Mouse (Mus musculus): ENCODE measurements around the gene Mospd3. TPM values are rescaled to one million over a fixed set of nuclear protein-coding genes. Genes with fewer than 3 reads are reported as not detected.

Gene Mospd3
- polyA plus RNA-seq, 1 experiment from 2014 or later = 16.0 TPM

DNA sequence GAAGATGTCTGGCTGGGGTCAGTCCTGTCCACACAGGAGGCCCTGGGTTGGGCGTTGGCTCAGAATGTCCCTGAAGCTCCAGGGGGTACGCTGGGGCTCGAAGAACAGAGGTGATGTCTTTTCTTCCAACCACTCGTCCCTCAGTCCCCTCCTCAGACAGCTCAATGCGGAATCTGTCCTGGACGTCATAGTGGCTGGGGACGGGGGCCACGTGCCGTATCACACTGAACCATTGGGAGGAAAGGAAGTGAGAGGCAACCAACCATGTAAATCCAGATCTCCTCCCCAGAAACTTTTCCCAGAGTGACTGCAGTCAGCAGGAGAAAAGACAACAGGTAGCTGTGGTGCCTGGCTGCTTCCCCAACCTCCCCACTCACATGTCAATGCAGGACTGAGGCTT lies 1.3 kb downstream of the Mospd3 start:
- Histone ChIP-seq H3K27me3 (ENCODE audit: control insufficient read depth, insufficient read depth, low read length) (no peaks in the 10 kb centered on the region), H3K4me3 (ENCODE audit: low read depth, low read length) (peak overlapping the region; percentile 80), H3K27ac (ENCODE audit: low read depth, low read length) (peak overlapping the region; percentile 22; the same call in 1 of the 2 replicates), H3K4me1 (ENCODE audit: control insufficient read depth, insufficient read depth, low read length) (peaks cover 11% of the 10 kb centered on the region), H3K4me2 (peak overlapping the region; percentile 98), H3K9me3 (replicated peaks; ENCODE audit: control insufficient read depth, low read length) (no peaks in the 10 kb centered on the region), H3K9ac (ENCODE audit: low read depth, low read length) (peak overlapping the region; percentile 87), H3K36me3 (ENCODE audit: control insufficient read depth, insufficient read depth, low read length) (peaks cover 2% of the 10 kb centered on the region)
- ATAC-seq (replicated peaks; ENCODE audit: insufficient number of reproducible peaks, low FRiP score, low TSS enrichment) = no peak
- 68% methylated on average over 9 of the region's 9 CpGs for WGBS (ENCODE audit: insufficient replicate concordance)

DNA sequence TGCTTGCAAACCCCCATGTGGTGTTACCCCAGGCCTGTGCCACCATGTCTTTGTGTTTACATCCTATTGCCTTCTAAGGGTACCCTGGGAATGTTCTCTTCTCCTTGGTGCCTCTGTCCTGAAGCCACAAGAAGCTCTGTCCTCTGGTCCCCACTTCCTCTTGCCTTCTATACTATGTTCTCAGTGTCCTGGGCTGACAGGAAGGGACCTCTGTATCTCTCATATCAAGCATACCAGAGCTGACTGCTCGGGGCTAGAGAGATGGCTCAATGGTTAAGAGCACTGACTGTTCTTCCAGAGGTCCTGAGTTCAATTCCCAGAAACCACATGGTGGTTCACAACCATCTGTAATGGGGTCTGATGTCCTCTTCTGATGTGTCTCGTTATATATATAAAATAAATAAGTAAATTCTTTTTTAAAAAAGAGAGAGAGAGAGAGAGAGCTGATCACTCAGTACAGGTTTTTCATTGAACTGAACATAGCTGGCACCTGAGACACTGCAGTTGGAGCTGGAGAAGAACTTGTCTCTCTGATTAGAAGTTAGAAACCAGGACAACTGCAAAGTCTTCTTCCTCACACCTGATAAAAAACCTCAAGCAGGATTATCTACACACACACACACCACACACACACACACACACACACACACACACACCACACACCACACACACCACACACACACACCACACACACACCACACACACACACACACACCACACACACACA lies 2.6 kb downstream of the Mospd3 start:
- Histone ChIP-seq H3K9me3 (replicated peaks; ENCODE audit: control insufficient read depth, low read length) (no peaks in the 10 kb centered on the region), H3K27ac (ENCODE audit: low read depth, low read length) (no peak overlapping the region), H3K27me3 (ENCODE audit: control insufficient read depth, insufficient read depth, low read length) (no peaks in the 10 kb centered on the region), H3K9ac (ENCODE audit: low read depth, low read length) (no peak overlapping the region), H3K4me3 (ENCODE audit: low read depth, low read length) (no peak overlapping the region), H3K4me2 (no peak overlapping the region), H3K4me1 (ENCODE audit: control insufficient read depth, insufficient read depth, low read length) (peaks cover 11% of the 10 kb centered on the region), H3K36me3 (ENCODE audit: control insufficient read depth, insufficient read depth, low read length) (peaks cover 2% of the 10 kb centered on the region)
- 73% methylated on average over 2 of the region's 2 CpGs for WGBS (ENCODE audit: insufficient replicate concordance)
- no peak for ATAC-seq (replicated peaks; ENCODE audit: insufficient number of reproducible peaks, low FRiP score, low TSS enrichment)

DNA sequence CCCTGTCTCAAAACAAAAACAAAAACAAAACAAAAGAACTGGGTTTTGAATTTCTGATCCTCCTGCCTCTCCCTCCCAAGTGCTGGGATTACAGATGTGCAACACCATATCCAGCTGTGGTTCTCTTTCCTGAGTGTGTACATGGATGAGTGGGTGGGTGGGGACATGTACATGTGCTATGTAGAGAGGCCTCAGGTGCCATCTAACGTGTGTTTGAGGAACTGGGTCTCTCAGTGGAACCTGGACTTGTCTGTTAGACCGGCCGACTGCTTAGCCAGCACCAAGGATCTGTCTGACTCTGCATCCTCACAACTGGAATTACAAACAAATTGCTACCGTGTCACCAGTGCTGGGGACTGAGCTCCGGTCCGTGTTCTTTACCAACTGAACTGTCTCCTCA lies 3.2 kb downstream of the Mospd3 start:
- Histone ChIP-seq H3K27ac (ENCODE audit: low read depth, low read length) (no peak overlapping the region), H3K9me3 (replicated peaks; ENCODE audit: control insufficient read depth, low read length) (no peaks in the 10 kb centered on the region), H3K9ac (ENCODE audit: low read depth, low read length) (no peak overlapping the region), H3K4me2 (no peak overlapping the region), H3K36me3 (ENCODE audit: control insufficient read depth, insufficient read depth, low read length) (peaks cover 2% of the 10 kb centered on the region), H3K27me3 (ENCODE audit: control insufficient read depth, insufficient read depth, low read length) (no peaks in the 10 kb centered on the region), H3K4me1 (ENCODE audit: control insufficient read depth, insufficient read depth, low read length) (peaks cover 11% of the 10 kb centered on the region), H3K4me3 (ENCODE audit: low read depth, low read length) (no peak overlapping the region)
- ATAC-seq (replicated peaks; ENCODE audit: insufficient number of reproducible peaks, low FRiP score, low TSS enrichment) = no peak
- WGBS (ENCODE audit: insufficient replicate concordance) = 93% methylated on average over 6 of the region's 6 CpGs

DNA sequence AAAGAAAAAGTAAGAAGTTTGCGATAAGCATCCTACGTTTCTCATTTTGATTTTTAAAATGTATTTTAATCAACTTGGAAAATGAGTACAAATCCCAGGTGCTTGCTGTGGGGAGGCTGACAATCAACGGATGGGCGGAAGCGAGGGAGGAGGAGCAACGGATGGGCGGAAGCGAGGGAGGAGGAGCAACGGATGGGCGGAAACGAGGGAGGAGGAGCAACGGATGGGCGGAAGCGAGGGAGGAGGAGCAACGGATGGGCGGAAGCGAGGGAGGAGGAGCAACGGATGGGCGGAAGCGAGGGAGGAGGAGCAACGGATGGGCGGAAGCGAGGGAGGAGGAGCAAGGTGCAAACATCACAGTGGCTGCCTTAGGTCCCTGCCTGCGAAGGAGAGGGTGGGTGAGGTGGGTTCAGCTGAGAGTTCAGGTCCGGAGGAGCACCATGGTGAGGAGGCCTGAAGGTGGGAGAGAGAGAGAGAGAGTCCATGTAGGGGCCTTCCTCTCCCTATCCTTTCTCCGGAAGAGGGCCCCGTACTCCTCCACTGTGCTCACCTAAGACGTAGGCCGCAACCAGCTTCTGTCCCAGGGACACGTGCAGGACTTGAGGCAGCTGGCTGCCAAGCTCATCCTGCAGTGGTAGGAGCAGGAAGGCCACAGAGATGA lies 4.1 kb downstream of the Mospd3 start:
- H3K4me2 ChIP-seq = peak overlapping the region; percentile 46
- no peak overlapping the region for H3K27ac ChIP-seq (ENCODE audit: low read depth, low read length)
- H3K27me3 ChIP-seq (ENCODE audit: control insufficient read depth, insufficient read depth, low read length) = no peaks in the 10 kb centered on the region
- H3K9me3 ChIP-seq (replicated peaks; ENCODE audit: control insufficient read depth, low read length) = no peaks in the 10 kb centered on the region
- H3K4me3 ChIP-seq (ENCODE audit: low read depth, low read length) = peak overlapping the region; percentile 10; the same call in 1 of the 2 replicates
- ATAC-seq (replicated peaks; ENCODE audit: insufficient number of reproducible peaks, low FRiP score, low TSS enrichment) = no peak
- peaks cover 7% of the 10 kb centered on the region for H3K4me1 ChIP-seq (ENCODE audit: control insufficient read depth, insufficient read depth, low read length)
- peaks cover 2% of the 10 kb centered on the region for H3K36me3 ChIP-seq (ENCODE audit: control insufficient read depth, insufficient read depth, low read length)
- H3K9ac ChIP-seq (ENCODE audit: low read depth, low read length) = peak overlapping the region; percentile 34; the same call in 1 of the 2 replicates
- WGBS (ENCODE audit: insufficient replicate concordance) = 24% methylated on average over 30 of the region's 30 CpGs

DNA sequence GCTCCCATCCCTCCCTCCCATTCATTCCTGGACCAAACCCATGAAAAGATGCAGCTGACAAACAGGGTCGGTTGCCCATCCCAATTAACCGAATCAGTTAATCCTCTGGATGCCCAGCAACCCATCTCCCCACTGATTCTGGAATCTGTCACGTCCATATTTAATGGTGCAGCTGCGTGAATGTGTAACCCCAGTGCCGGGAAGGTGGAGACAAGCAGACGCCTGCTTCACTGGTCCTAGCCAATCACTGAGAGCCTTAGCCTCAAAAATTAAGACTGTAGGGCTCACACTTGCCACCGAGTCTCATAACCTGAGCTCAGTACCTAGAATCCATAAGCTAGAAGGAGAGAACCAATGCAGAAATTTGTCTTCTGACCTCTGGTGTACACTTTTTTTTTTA lies 4.9 kb downstream of the Mospd3 start:
- ATAC-seq (replicated peaks; ENCODE audit: insufficient number of reproducible peaks, low FRiP score, low TSS enrichment) = no peak
- WGBS (ENCODE audit: insufficient replicate concordance) = 75% methylated on average over 7 of the region's 7 CpGs

DNA sequence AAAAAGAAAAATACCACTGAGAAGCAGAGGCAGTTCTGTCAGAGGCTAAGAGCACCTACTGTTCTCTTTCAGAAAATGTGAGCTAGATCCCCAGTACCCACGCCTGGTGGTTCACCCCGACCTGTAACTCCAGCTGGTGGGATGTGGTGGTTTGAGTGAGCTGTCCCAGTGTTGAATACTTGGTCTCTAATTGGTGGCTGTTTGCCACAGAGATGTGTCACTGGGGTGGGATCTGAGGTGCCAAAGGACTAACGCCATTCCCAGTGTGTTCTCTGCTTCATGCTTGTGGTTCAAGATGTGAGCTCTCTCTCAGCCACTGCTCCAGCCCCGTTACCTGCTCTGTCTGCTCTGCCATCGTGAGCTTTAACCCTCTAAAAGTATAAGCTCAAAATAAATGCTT lies 10.4 kb downstream of the Mospd3 start:
- no peak overlapping the region for H3K4me2 ChIP-seq
- no peak overlapping the region for H3K27ac ChIP-seq (ENCODE audit: low read depth, low read length)
- no peaks in the 10 kb centered on the region; the same call in 1 of the 2 replicates for H3K36me3 ChIP-seq (ENCODE audit: control insufficient read depth, insufficient read depth, low read length)
- H3K27me3 ChIP-seq (ENCODE audit: control insufficient read depth, insufficient read depth, low read length) = no peaks in the 10 kb centered on the region
- WGBS (ENCODE audit: insufficient replicate concordance) = 74% methylated on average over 5 of the region's 5 CpGs
- H3K9ac ChIP-seq (ENCODE audit: low read depth, low read length) = no peak overlapping the region
- no peak overlapping the region for H3K4me3 ChIP-seq (ENCODE audit: low read depth, low read length)
- no peak for ATAC-seq (replicated peaks; ENCODE audit: insufficient number of reproducible peaks, low FRiP score, low TSS enrichment)
- no peaks in the 10 kb centered on the region for H3K4me1 ChIP-seq (ENCODE audit: control insufficient read depth, insufficient read depth, low read length)
- H3K9me3 ChIP-seq (replicated peaks; ENCODE audit: control insufficient read depth, low read length) = no peaks in the 10 kb centered on the region

More for the DNA sequence above, 4.9 kb downstream of the Mospd3 start:
- no peak overlapping the region for H3K4me2 ChIP-seq
- peaks cover 2% of the 10 kb centered on the region for H3K36me3 ChIP-seq (ENCODE audit: control insufficient read depth, insufficient read depth, low read length)
- H3K9ac ChIP-seq (ENCODE audit: low read depth, low read length) = no peak overlapping the region
- H3K4me1 ChIP-seq (ENCODE audit: control insufficient read depth, insufficient read depth, low read length) = peaks cover 7% of the 10 kb centered on the region
- no peak overlapping the region for H3K27ac ChIP-seq (ENCODE audit: low read depth, low read length)
- H3K27me3 ChIP-seq (ENCODE audit: control insufficient read depth, insufficient read depth, low read length) = no peaks in the 10 kb centered on the region
- no peak overlapping the region for H3K4me3 ChIP-seq (ENCODE audit: low read depth, low read length)
- no peaks in the 10 kb centered on the region for H3K9me3 ChIP-seq (replicated peaks; ENCODE audit: control insufficient read depth, low read length)

DNA sequence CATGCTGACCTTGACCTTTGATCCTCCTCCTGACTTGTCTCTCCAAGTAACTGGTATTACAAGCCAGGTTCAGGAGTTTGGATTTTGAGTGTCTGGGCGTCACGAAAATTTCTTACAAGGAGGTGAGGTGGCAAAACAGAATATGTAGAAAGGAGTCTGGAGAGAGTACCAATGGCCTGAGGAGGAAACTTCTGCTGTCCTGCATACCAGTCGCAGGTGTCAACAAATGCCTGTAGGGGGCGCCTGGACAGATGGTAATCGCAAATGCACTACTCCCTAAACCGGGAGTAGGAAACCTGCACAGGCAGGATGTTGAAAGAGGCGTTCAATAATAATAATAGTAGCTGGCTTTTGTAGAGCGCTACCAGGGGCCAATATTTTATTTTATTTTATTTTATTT lies 15.9 kb downstream of the Mospd3 start:
- WGBS (ENCODE audit: insufficient replicate concordance) = 36% methylated on average over 8 of the region's 8 CpGs
- no peak overlapping the region for H3K27ac ChIP-seq (ENCODE audit: low read depth, low read length)
- ATAC-seq (replicated peaks; ENCODE audit: insufficient number of reproducible peaks, low FRiP score, low TSS enrichment) = no peak
- peaks cover 5% of the 10 kb centered on the region; the same call in 1 of the 2 replicates for H3K4me1 ChIP-seq (ENCODE audit: control insufficient read depth, insufficient read depth, low read length)
- peaks cover 24% of the 10 kb centered on the region for H3K27me3 ChIP-seq (ENCODE audit: control insufficient read depth, insufficient read depth, low read length)
- no peak overlapping the region for H3K4me2 ChIP-seq
- no peak overlapping the region for H3K4me3 ChIP-seq (ENCODE audit: low read depth, low read length)
- H3K9me3 ChIP-seq (replicated peaks; ENCODE audit: control insufficient read depth, low read length) = no peaks in the 10 kb centered on the region
- no peak overlapping the region for H3K9ac ChIP-seq (ENCODE audit: low read depth, low read length)
- no peaks in the 10 kb centered on the region for H3K36me3 ChIP-seq (ENCODE audit: control insufficient read depth, insufficient read depth, low read length)

DNA sequence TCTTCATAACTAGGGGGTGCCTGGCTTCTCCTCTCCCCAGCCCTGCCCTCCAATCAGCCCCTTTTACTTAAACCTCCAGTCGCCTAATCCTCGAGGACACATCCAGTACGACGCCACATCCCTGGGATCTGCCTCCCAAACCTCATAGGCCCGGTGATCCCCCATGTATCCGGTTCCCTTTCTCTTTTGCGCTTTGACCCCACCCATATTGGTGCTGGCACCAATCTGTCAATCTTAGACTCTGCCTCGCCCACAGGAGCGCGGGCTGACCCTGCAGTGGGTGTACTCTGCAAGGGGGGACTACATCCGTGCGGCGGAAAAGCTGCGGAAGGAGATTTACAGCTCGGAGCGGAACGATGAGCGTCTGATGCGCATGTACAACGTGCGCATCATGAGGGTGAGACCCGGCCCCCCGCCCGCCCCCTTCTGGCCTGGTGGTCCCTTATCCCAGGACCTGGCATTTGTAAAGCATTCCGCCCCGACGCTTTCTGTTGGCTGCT lies 17.1 kb downstream of the Mospd3 start:
- peaks cover 24% of the 10 kb centered on the region for H3K27me3 ChIP-seq (ENCODE audit: control insufficient read depth, insufficient read depth, low read length)
- H3K9me3 ChIP-seq (replicated peaks; ENCODE audit: control insufficient read depth, low read length) = no peaks in the 10 kb centered on the region
- WGBS (ENCODE audit: insufficient replicate concordance) = 9% methylated on average over 27 of the region's 27 CpGs
- H3K4me3 ChIP-seq (ENCODE audit: low read depth, low read length) = peak overlapping the region; percentile 41
- H3K9ac ChIP-seq (ENCODE audit: low read depth, low read length) = 0 out of 2 replicates have a peak overlapping the region, but pooled peaks have one; percentile 16
- peaks cover 5% of the 10 kb centered on the region; the same call in 1 of the 2 replicates for H3K4me1 ChIP-seq (ENCODE audit: control insufficient read depth, insufficient read depth, low read length)
- H3K4me2 ChIP-seq = peak overlapping the region; percentile 74
- H3K27ac ChIP-seq (ENCODE audit: low read depth, low read length) = no peak overlapping the region
- ATAC-seq (replicated peaks; ENCODE audit: insufficient number of reproducible peaks, low FRiP score, low TSS enrichment) = no peak; the same call in 1 of the 2 replicates
- no peaks in the 10 kb centered on the region for H3K36me3 ChIP-seq (ENCODE audit: control insufficient read depth, insufficient read depth, low read length)

Data from heart, embryonic 11.5 days (tissue).